Mouse (Mus musculus) CH12.LX (cell line): ENCODE measurements at regions not wholly inside any gene's neighbourhood (a gene's known extent, or its start where the extent isn't known, plus 50 kb on each side); places are given as distances from the start of the nearest gene placed in this dataset.

ENCODE experiments used
- CTCF ChIP-seq, 2 experiments: IDR thresholded peaks in 1 of 2; conservative IDR thresholded peaks in 1 of 2; 2 replicates each; pipeline ENCODE4 v1.5.1; 2011 to 2012; ENCODE audit warnings: low read depth in 2 of 2, low read length in 2 of 2, improper control_type of control experiment in 1 of 2, inconsistent platforms in 1 of 2, mild to moderate bottlenecking in 1 of 2, moderate library complexity in 1 of 2
- E2F4 ChIP-seq: IDR thresholded peaks from 2 replicates; pipeline ENCODE4 v1.6.1; 2011; ENCODE audit warnings: low read depth, low read length, improper control_type of control experiment; ENCODE audit not compliant: insufficient replicate concordance
- ELF1 ChIP-seq: IDR thresholded peaks from 2 replicates; pipeline ENCODE4 v1.6.1; 2014; ENCODE audit warnings: low read depth, mild to moderate bottlenecking, inconsistent platforms, low read length, improper control_type of control experiment
- EP300 ChIP-seq: IDR thresholded peaks from 2 replicates; pipeline ENCODE4 v1.6.1; 2011; ENCODE audit warnings: low read length, improper control_type of control experiment
- MEF2A ChIP-seq: IDR thresholded peaks from 2 replicates; pipeline ENCODE4 v1.6.1; 2014; ENCODE audit warnings: low read depth, mild to moderate bottlenecking, inconsistent platforms, low read length, improper control_type of control experiment, borderline replicate concordance
- POLR2A ChIP-seq: IDR thresholded peaks from 2 replicates; pipeline ENCODE4 v1.6.1; 2011; ENCODE audit warnings: low read depth, mild to moderate bottlenecking, improper control_type of control experiment, low read length
- ZMIZ1 ChIP-seq: IDR thresholded peaks from 2 replicates; pipeline ENCODE4 v1.6.1; 2012; ENCODE audit warnings: low read depth, mild to moderate bottlenecking, inconsistent platforms, low read length, improper control_type of control experiment

DNA sequence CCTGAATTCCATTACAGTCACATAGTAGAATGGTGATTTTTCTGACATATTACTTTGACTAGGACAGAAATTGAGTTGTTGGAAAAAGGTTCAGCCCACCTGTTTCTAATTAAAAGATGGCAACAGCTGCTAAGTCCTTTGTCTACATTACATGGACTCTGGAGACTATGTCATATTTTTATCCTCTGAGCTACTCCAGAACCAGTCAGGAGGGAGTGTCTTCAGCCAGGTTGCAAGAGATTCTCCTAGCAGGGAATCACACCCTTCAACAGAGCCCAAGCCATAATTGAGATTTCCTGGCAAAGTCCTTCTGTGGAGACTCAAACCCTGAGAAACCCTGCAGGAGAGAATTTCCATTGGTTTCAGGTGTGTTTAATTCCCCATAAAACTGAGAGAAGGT is 123.2 kb upstream of the Gm21293 start:
- no peak for TF ChIP-seq E2F4
- no peak for TF ChIP-seq ZMIZ1
- no peak for TF ChIP-seq CTCF (conservative IDR thresholded peaks at IDR 0.05 in 1 of 2, IDR thresholded peaks at IDR 0.05 in 1 of 2; ENCODE audit: low read depth in 2 of 2, low read length in 2 of 2)
- no peak for TF ChIP-seq ELF1
- TF ChIP-seq MEF2A: no peak
- no peak for TF ChIP-seq EP300
- no peak for TF ChIP-seq POLR2A
